Mouse (Mus musculus) liver, embryonic 11.5 days (tissue): ENCODE data around the gene Tmem126b. TPM values are rescaled to one million over a fixed set of nuclear protein-coding genes. Genes with fewer than 3 reads are reported as not detected.

Source experiments
- ATAC-seq: fragments of 200-750 bp; cut with Nextera tagmentation; replicated peaks from 2 replicates; pipeline ENCODE4 v1.8.0; 2017; ENCODE audit warnings: moderate number of reproducible peaks, mild to moderate bottlenecking, moderate TSS enrichment, moderate library complexity; ENCODE audit not compliant: low FRiP score
- DNase-seq: peaks from one replicate; pipeline ENCODE4 v3.0.0-alpha.2; 2017; ENCODE audit warnings: low spot score
- H3K27ac ChIP-seq: fragments of 300-500 bp; sonication (generic); 2 replicates; pipeline ENCODE4 v1.5.1; 2014; ENCODE audit warnings: mild to moderate bottlenecking, low read depth, low read length, control low read depth
- H3K27me3 ChIP-seq: fragments of 300-500 bp; sonication (generic); replicated peaks from 2 replicates; pipeline ENCODE4 v1.6.1; 2014; ENCODE audit warnings: low read length, mixed read lengths; ENCODE audit not compliant: control insufficient read depth, insufficient read depth
- H3K36me3 ChIP-seq: fragments of 300-500 bp; sonication (generic); 2 replicates; pipeline ENCODE4 v1.6.1; 2014; ENCODE audit warnings: mild to moderate bottlenecking, low read length, moderate library complexity, mixed read lengths; ENCODE audit not compliant: control insufficient read depth, insufficient read depth
- H3K4me1 ChIP-seq: fragments of 300-500 bp; sonication (generic); replicated peaks from 2 replicates; pipeline ENCODE4 v1.6.1; 2014; ENCODE audit warnings: low read length, mixed read lengths; ENCODE audit not compliant: control insufficient read depth, insufficient read depth
- H3K4me2 ChIP-seq: fragments of 300-500 bp; sonication (generic); 2 replicates; pipeline ENCODE4 v1.6.1; 2014; ENCODE audit warnings: mild to moderate bottlenecking, control low read depth, moderate library complexity
- H3K4me3 ChIP-seq: fragments of 300-500 bp; sonication (generic); 2 replicates; pipeline ENCODE4 v1.5.1; 2014; ENCODE audit warnings: low read depth, low read length, control low read depth
- H3K9ac ChIP-seq: fragments of 300-500 bp; sonication (generic); 2 replicates; pipeline ENCODE4 v1.6.1; 2014; ENCODE audit warnings: low read depth, low read length, control low read depth
- H3K9me3 ChIP-seq: fragments of 300-500 bp; sonication (generic); 2 replicates; pipeline ENCODE4 v1.6.1; 2016; ENCODE audit warnings: low read length, inconsistent platforms, mixed read lengths; ENCODE audit not compliant: control insufficient read depth
- whole genome bisulfite sequencing: fragments of 180-500 bp; shearing (Covaris S2); extraction: QIAGEN DNeasy Blood & Tissue Kit; methylation state at CpG from one replicate; pipeline ENCODE4 v1.1.7; 2014; 5-methylcytosine and 5-hydroxymethylcytosine counted together
- polyA plus RNA-seq: library from polyadenylated mRNA; unstranded; fragments of >200 nt; fragmentation: Nextera tagmentation; extraction: Ambion mirVana; gene quantifications from 2 replicates; pipeline ENCODE4 v1.2.1, GENCODE M21; 2014

The Tmem126b gene
- polyA plus RNA-seq, 1 experiment from 2014 or later: 22.9 TPM

- H3K4me3 ChIP-seq: peak overlapping the region; percentile 99
- no peaks in the 10 kb centered on the region for H3K9me3 ChIP-seq
- no peaks in the 10 kb centered on the region for H3K27me3 ChIP-seq
- WGBS: 13% methylated on average over 4 of the region's 4 CpGs
- 0 out of 2 replicates have a peak, but pooled peaks cover under 1% of the 10 kb centered on the region for H3K4me1 ChIP-seq
- H3K27ac ChIP-seq: peak overlapping the region; percentile 49
- H3K4me2 ChIP-seq: peak overlapping the region; percentile 97
- peak overlapping the region; percentile 98 for H3K9ac ChIP-seq
- ATAC-seq (no peak), DNase-seq (no peak)
- H3K36me3 ChIP-seq: no peaks in the 10 kb centered on the region
Measured at GRCm38 (mm10) chr7:90442070-90442469, 33.7 kb downstream of the Tmem126b start.

GRCm38 (mm10) chr7:90440044-90440443 is 35.8 kb downstream of the Tmem126b start:
- Histone ChIP-seq H3K9ac (no peak overlapping the region), H3K36me3 (no peaks in the 10 kb centered on the region), H3K4me3 (no peak overlapping the region), H3K4me2 (no peak overlapping the region), H3K27ac (no peak overlapping the region), H3K4me1 (no peaks in the 10 kb centered on the region), H3K9me3 (no peaks in the 10 kb centered on the region), H3K27me3 (no peaks in the 10 kb centered on the region)
- 86% methylated on average over 4 of the region's 4 CpGs for WGBS
- ATAC-seq: no peak
- DNase-seq: no peak

- DNase-seq (no peak), ATAC-seq (no peak)
- Histone ChIP-seq H3K27me3 (no peaks in the 10 kb centered on the region), H3K9me3 (no peaks in the 10 kb centered on the region), H3K9ac (no peak overlapping the region), H3K27ac (no peak overlapping the region), H3K36me3 (no peaks in the 10 kb centered on the region), H3K4me3 (no peak overlapping the region), H3K4me1 (no peaks in the 10 kb centered on the region; the same call in 1 of the 2 replicates), H3K4me2 (no peak overlapping the region)
Measured at GRCm38 (mm10) chr7:90432221-90432620, 43.6 kb downstream of the Tmem126b start.

- 0 out of 2 replicates have a peak overlapping the region, but pooled peaks have one; percentile 40 for H3K9ac ChIP-seq
- H3K9me3 ChIP-seq: no peaks in the 10 kb centered on the region
- no peaks in the 10 kb centered on the region; the same call in 1 of the 2 replicates for H3K4me1 ChIP-seq
- no peak overlapping the region for H3K27ac ChIP-seq
- ATAC-seq (no peak), DNase-seq (no peak)
- no peaks in the 10 kb centered on the region for H3K27me3 ChIP-seq
- peak overlapping the region; percentile 60 for H3K4me2 ChIP-seq
- no peaks in the 10 kb centered on the region for H3K36me3 ChIP-seq
- peak overlapping the region; percentile 40 for H3K4me3 ChIP-seq
- whole genome bisulfite sequencing: 60% methylated on average over 9 of the region's 9 CpGs
Measured at GRCm38 (mm10) chr7:90427006-90427405, 48.8 kb downstream of the Tmem126b start.

- Histone ChIP-seq H3K4me1 (no peaks in the 10 kb centered on the region; the same call in 1 of the 2 replicates), H3K4me2 (peak within 1 kb of the TSS; percentile 60), H3K27ac (no peak within 1 kb of the TSS), H3K36me3 (no peaks in the 10 kb centered on the region), H3K9me3 (no peaks in the 10 kb centered on the region), H3K9ac (0 out of 2 replicates have a peak within 1 kb of the TSS, but pooled peaks have one; percentile 40), H3K4me3 (peak within 1 kb of the TSS; percentile 40), H3K27me3 (no peaks in the 10 kb centered on the region)
- ATAC-seq: peak; percentile 96
- WGBS: 23% methylated on average over 29 of the region's 29 CpGs
- DNase-seq: peak; percentile 44
Measured at GRCm38 (mm10) chr7:90426020-90427001, 49.5 kb downstream of the Tmem126b start, which contains the start of gene Ccdc89. Gene Ccdc89 (plus strand): TSS chr7:90426577.

Other genes with a start within 250 kb of the Tmem126b start
- not detected in 2 replicates for gene Ccdc83, start 210.2 kb downstream of the Tmem126b start, polyA plus RNA-seq
- gene Sytl2, start 173.7 kb downstream of the Tmem126b start, polyA plus RNA-seq: 1.9 and 2.1 TPM in 2 replicates
- gene Ccdc89, start 49.4 kb downstream of the Tmem126b start, polyA plus RNA-seq: 0.74 TPM in 2 replicates
- gene Crebzf, start 33.3 kb downstream of the Tmem126b start, polyA plus RNA-seq: 28.0 and 33.6 TPM in 2 replicates
- 93.6 and 96.2 TPM in 2 replicates for gene Tmem126a, start 18.8 kb downstream of the Tmem126b start, polyA plus RNA-seq
- 0.96 and 1.6 TPM in 2 replicates for gene Dlg2, start 671 bp upstream of the Tmem126b start, polyA plus RNA-seq